Mouse (Mus musculus): ENCODE measurements around the gene Txlna.

GRCm38 (mm10) chr4:129615801-129616290 lies 25.0 kb downstream of the Txlna start:
- TF ChIP-seq CTCF (IDR thresholded peaks at IDR 0.05) (no peak), EP300 (IDR thresholded peaks at IDR 0.05) (no peak)
